Mouse (Mus musculus): ENCODE measurements at regions not wholly inside any gene's neighbourhood (a gene's known extent, or its start where the extent isn't known, plus 50 kb on each side); places are given as distances from the start of the nearest gene placed in this dataset.

DNA sequence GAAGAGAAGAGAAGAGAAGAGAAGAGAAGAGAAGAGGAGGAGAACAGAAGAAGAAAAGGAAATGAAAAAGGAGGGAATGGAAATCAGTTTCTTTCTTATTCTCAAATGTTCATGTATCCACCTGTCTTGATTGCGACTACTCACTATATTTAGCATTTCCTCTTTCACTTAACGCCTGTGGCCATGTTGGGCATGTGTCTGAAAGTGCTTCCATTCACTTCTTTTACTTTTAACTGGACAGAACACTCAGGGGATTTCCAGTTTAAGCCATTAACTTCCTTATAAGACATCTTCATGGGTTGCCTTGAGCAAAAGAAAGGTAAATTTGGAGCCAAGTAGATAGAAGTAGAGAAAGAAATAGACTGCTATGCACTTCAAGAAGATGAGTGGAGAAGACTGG lies 226.3 kb upstream of the Klf6 start:
- Histone ChIP-seq H3K9ac (ENCODE audit: control insufficient read depth, low read depth, low read length, poor library complexity, severe bottlenecking) (no peak overlapping the region), H3K27ac (ENCODE audit: control insufficient read depth, low read depth, low read length) (no peak overlapping the region), H3K4me1 (ENCODE audit: control insufficient read depth in 1 of 2, insufficient read depth in 2 of 2, low read length in 2 of 2) (no peaks in the 10 kb centered on the region), H3K79me2 (ENCODE audit: control insufficient read depth, insufficient read depth, low read length, poor library complexity) (no peaks in the 10 kb centered on the region), H3K36me3 (ENCODE audit: control insufficient read depth in 1 of 2, insufficient read depth in 2 of 2, low read length in 2 of 2) (no peaks in the 10 kb centered on the region), H3K27me3 (ENCODE audit: control insufficient read depth in 1 of 2, insufficient read depth in 2 of 2, low read length in 2 of 2) (no peaks in the 10 kb centered on the region), H3K9me3 (replicated peaks; ENCODE audit: insufficient read depth, low read length) (no peaks in the 10 kb centered on the region), H3K4me3 (ENCODE audit: control insufficient read depth in 1 of 2, insufficient read depth in 1 of 2, low read depth in 2 of 2, low read length in 2 of 2) (no peak overlapping the region)
- TF ChIP-seq EP300 (IDR thresholded peaks at IDR 0.05; ENCODE audit: low read depth in 1 of 2, low read length in 2 of 2) (no peak), MYC (IDR thresholded peaks at IDR 0.05; ENCODE audit: low read depth, low read length) (no peak), MEF2A (IDR thresholded peaks at IDR 0.05; ENCODE audit: extremely low read depth, insufficient replicate concordance, low read depth, low read length, poor library complexity, severe bottlenecking) (no peak), CHD2 (IDR thresholded peaks at IDR 0.05; ENCODE audit: low read length) (no peak), CTCF (IDR thresholded peaks at IDR 0.05 in 2 of 3, conservative IDR thresholded peaks at IDR 0.05 in 1 of 3; ENCODE audit: control insufficient read depth in 1 of 3, insufficient read depth in 1 of 3, low read depth in 2 of 3, low read length in 3 of 3, poor library complexity in 1 of 3, severe bottlenecking in 1 of 3) (no peak), MYB (IDR thresholded peaks at IDR 0.05; ENCODE audit: low read depth, low read length) (no peak), TAL1 (IDR thresholded peaks at IDR 0.05; ENCODE audit: low read length) (no peak)
- DNase-seq (ENCODE audit: low read depth, low spot score) = no peak

DNA sequence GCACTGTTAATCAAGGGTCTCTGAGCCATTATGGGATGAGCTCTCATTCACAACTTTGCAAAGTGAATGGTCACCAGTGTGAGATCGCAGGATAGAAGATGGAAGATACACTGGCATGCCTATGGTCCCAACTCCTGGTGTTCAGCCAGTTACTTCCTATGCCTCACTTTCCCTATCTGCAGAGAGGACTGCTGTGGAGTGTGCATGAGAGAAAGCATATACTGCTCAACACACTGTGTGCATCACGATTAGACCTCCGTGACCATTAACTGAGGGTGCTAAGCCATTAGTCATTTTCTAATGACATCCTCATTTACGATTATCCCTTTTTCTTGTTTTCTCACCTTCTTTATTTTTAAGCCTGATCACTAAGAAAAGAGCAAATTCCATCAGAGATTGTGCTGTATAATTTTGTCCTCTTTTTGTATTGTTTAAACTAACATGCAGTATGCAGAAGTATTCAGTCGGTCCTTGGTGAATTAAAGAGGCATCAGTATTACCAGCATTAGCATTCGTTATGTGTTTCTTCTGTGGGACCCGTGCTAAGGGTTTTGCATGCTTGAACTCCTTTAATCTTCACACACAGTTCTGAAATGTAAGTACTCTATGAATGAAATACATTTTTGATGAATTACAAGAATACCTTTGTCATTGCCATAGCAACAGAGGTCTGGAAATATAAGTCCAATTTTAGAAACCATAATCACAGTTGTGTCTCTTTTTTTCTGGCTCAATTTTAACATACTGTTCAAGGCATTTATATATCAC lies 219.4 kb upstream of the Klf6 start:
- Histone ChIP-seq H3K9me3 (replicated peaks; ENCODE audit: insufficient read depth, low read length) (no peaks in the 10 kb centered on the region), H3K27ac (ENCODE audit: control insufficient read depth, low read depth, low read length) (no peak overlapping the region), H3K27me3 (ENCODE audit: control insufficient read depth in 1 of 2, insufficient read depth in 2 of 2, low read length in 2 of 2) (no peaks in the 10 kb centered on the region), H3K4me3 (ENCODE audit: control insufficient read depth in 1 of 2, insufficient read depth in 1 of 2, low read depth in 2 of 2, low read length in 2 of 2) (no peak overlapping the region), H3K79me2 (ENCODE audit: control insufficient read depth, insufficient read depth, low read length, poor library complexity) (no peaks in the 10 kb centered on the region), H3K4me1 (ENCODE audit: control insufficient read depth in 1 of 2, insufficient read depth in 2 of 2, low read length in 2 of 2) (no peaks in the 10 kb centered on the region), H3K9ac (ENCODE audit: control insufficient read depth, low read depth, low read length, poor library complexity, severe bottlenecking) (no peak overlapping the region), H3K36me3 (ENCODE audit: control insufficient read depth in 1 of 2, insufficient read depth in 2 of 2, low read length in 2 of 2) (no peaks in the 10 kb centered on the region)
- no peak for DNase-seq (ENCODE audit: low read depth, low spot score)
- TF ChIP-seq NELFE (IDR thresholded peaks at IDR 0.05; ENCODE audit: low read depth, low read length) (no peak), CHD2 (IDR thresholded peaks at IDR 0.05; ENCODE audit: low read length) (no peak), SIN3A (IDR thresholded peaks at IDR 0.05; ENCODE audit: low read length) (no peak), MAX (IDR thresholded peaks at IDR 0.05; ENCODE audit: low read length) (no peak), KAT2A (conservative IDR thresholded peaks at IDR 0.05; ENCODE audit: low read depth, low read length) (no peak), ZMIZ1 (IDR thresholded peaks at IDR 0.05; ENCODE audit: low read depth, low read length) (no peak), MXI1 (IDR thresholded peaks at IDR 0.05; ENCODE audit: low read depth, low read length) (no peak), CHD1 (IDR thresholded peaks at IDR 0.05; ENCODE audit: low read depth, low read length) (no peak)

DNA sequence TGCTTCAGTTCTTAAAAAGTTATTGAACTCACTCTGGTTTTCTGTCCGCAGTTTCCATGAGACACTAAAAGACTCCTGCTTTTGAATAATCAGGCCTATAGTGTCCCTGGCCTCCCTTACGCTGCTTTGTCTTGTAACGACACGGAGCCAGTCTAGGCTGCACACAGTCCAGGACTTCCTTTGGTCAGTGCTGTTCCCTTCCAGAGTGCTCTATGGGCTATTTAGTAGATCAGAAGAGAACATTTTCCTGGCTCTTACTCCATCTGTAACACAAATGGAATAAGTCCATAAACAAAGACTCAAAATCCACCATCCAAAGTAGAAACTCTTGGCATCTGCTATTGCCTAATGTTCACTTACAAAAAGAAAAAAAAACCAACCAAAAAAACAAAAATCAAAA lies 213.0 kb upstream of the Klf6 start:
- Histone ChIP-seq H3K9me3 (replicated peaks; ENCODE audit: insufficient read depth, low read length) (no peaks in the 10 kb centered on the region), H3K36me3 (ENCODE audit: control insufficient read depth in 1 of 2, insufficient read depth in 2 of 2, low read length in 2 of 2) (no peaks in the 10 kb centered on the region), H3K27ac (ENCODE audit: control insufficient read depth, low read depth, low read length) (no peak overlapping the region), H3K4me1 (ENCODE audit: control insufficient read depth in 1 of 2, insufficient read depth in 2 of 2, low read length in 2 of 2) (no peaks in the 10 kb centered on the region), H3K9ac (ENCODE audit: control insufficient read depth, low read depth, low read length, poor library complexity, severe bottlenecking) (no peak overlapping the region), H3K4me3 (ENCODE audit: control insufficient read depth in 1 of 2, insufficient read depth in 1 of 2, low read depth in 2 of 2, low read length in 2 of 2) (no peak overlapping the region), H3K79me2 (ENCODE audit: control insufficient read depth, insufficient read depth, low read length, poor library complexity) (no peaks in the 10 kb centered on the region), H3K27me3 (ENCODE audit: control insufficient read depth in 1 of 2, insufficient read depth in 2 of 2, low read length in 2 of 2) (no peaks in the 10 kb centered on the region)
- no peak for TF ChIP-seq ZNF384 (IDR thresholded peaks at IDR 0.05; ENCODE audit: low read depth, low read length)
- no peak for TF ChIP-seq CHD2 (IDR thresholded peaks at IDR 0.05; ENCODE audit: low read length)
- TF ChIP-seq UBTF (IDR thresholded peaks at IDR 0.05; ENCODE audit: borderline replicate concordance, insufficient read depth, low read depth, low read length) = no peak
- TF ChIP-seq POLR2AphosphoS5 (IDR thresholded peaks at IDR 0.05; ENCODE audit: borderline replicate concordance, low read depth, low read length) = no peak
- TF ChIP-seq HCFC1 (IDR thresholded peaks at IDR 0.05; ENCODE audit: low read depth, low read length) = no peak
- no peak for TF ChIP-seq TAL1 (IDR thresholded peaks at IDR 0.05; ENCODE audit: low read length)
- no peak for TF ChIP-seq GABPA (IDR thresholded peaks at IDR 0.05; ENCODE audit: low read depth, low read length)
- TF ChIP-seq SMC3 (IDR thresholded peaks at IDR 0.05; ENCODE audit: low read depth, low read length) = no peak
- no peak for TF ChIP-seq MAX (IDR thresholded peaks at IDR 0.05; ENCODE audit: low read length)
- TF ChIP-seq KAT2A (conservative IDR thresholded peaks at IDR 0.05; ENCODE audit: low read depth, low read length) = no peak
- no peak for TF ChIP-seq MXI1 (IDR thresholded peaks at IDR 0.05; ENCODE audit: low read depth, low read length)
- TF ChIP-seq CHD1 (IDR thresholded peaks at IDR 0.05; ENCODE audit: low read depth, low read length) = no peak
- TF ChIP-seq JUND (IDR thresholded peaks at IDR 0.05; ENCODE audit: low read depth, low read length) = no peak
- no peak for TF ChIP-seq MEF2A (IDR thresholded peaks at IDR 0.05; ENCODE audit: extremely low read depth, insufficient replicate concordance, low read depth, low read length, poor library complexity, severe bottlenecking)
- TF ChIP-seq MAFK (IDR thresholded peaks at IDR 0.05; ENCODE audit: borderline replicate concordance, low read depth, low read length) = no peak
- no peak for TF ChIP-seq ELF1 (IDR thresholded peaks at IDR 0.05; ENCODE audit: low read depth, low read length)
- no peak for TF ChIP-seq BHLHE40 (IDR thresholded peaks at IDR 0.05; ENCODE audit: borderline replicate concordance, low read depth, low read length)
- DNase-seq (ENCODE audit: low read depth, low spot score) = no peak

Data from MEL (cell line).